Mouse (Mus musculus) small intestine, adult 2 months (tissue): ENCODE measurements around the gene Prkci.

Experiments used
- CTCF ChIP-seq: fragments of 200-500 bp; IDR thresholded peaks from 2 replicates; pipeline ENCODE4 v1.5.1; 2012; ENCODE audit warnings: low read depth, mild to moderate bottlenecking, control low read depth, inconsistent platforms, low read length, moderate library complexity, mixed read lengths; ENCODE audit not compliant: insufficient replicate concordance, insufficient read length; ENCODE audit errors: extremely low read depth
- POLR2A ChIP-seq: fragments of 200-500 bp; IDR thresholded peaks from 2 replicates; pipeline ENCODE4 v1.6.1; 2012; ENCODE audit warnings: low read depth, mild to moderate bottlenecking, control low read depth, inconsistent platforms, low read length, moderate library complexity

GRCm38 (mm10) chr3:31049087-31049486, 53.5 kb downstream of the Prkci start:
- TF ChIP-seq CTCF: no peak
- TF ChIP-seq POLR2A: no peak
